Mouse (Mus musculus) left cerebral cortex, adult 8-10 months (tissue): Measurements from ENCODE around the gene Pik3r2. TPM values are rescaled to one million over a fixed set of nuclear protein-coding genes. Genes with fewer than 3 reads are reported as not detected.

ENCODE experiments used
- DNase-seq, 2 experiments: peaks; one replicate each; pipeline ENCODE4 v3.0.0; 2022; ENCODE audit warnings: low spot score in 2 of 2
- total RNA-seq, 4 experiments: library from RNA; stranded (reverse); gene quantifications; 2 replicates each; pipeline ENCODE4 v1.2.4; 2022

The Pik3r2 gene
- total RNA-seq, 4 experiments from 2014 or later, result 143 to 151 (median 149) TPM

DNA sequence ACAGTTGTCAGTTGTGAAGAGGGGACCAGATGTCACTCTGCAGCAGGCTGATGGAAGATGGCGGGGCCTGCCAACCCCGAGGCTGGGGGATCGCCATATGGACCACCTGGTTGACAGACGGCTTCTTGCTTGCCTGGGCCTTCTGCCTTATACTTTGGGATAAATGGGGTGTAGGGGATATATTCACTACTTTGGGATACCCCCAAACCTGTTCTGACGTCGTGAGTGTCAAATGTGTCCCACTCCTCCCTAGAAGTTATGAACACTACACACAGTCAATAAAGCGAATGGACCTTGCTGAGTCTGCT lies 18.3 kb downstream of the Pik3r2 start:
- DNase-seq, result peak in 1 of 2 experiments; percentile 11

DNA sequence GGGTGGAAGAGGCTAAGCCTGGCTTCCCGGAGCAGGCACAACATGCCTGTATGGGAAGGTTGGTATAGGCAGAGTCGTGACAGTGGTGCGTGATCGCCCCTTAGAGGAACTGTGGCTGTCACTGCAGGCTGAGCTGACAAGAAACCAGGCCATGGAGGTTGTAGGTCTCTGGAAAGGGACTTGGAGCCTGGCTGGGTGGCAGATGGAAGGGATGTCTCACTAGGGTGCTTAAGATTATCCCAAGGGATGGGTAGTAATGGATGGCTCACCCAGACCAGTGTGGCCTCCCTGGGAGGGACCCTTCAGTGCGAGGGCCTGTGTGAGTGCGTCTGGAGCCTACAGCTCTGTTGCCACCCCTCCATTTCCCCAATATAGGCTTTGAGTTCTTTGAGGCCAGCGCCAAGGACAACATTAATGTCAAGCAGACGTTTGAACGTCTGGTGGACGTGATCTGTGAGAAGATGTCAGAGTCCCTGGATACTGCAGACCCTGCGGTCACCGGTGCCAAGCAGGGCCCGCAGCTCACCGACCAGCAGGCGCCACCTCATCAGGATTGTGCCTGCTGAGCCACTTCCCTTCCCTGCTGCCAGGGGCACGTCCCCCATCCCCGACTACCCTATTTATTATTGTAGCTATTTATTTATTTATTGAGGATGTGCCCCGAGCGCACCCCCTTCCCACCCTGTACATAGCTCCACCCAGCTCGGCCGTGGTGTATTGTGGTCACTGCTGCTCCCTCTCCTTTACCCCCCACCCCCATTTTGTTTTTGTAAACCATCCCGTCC lies 18.8 kb downstream of the Pik3r2 start:
- peak in 1 of 2 experiments; percentile 39 for DNase-seq

DNA sequence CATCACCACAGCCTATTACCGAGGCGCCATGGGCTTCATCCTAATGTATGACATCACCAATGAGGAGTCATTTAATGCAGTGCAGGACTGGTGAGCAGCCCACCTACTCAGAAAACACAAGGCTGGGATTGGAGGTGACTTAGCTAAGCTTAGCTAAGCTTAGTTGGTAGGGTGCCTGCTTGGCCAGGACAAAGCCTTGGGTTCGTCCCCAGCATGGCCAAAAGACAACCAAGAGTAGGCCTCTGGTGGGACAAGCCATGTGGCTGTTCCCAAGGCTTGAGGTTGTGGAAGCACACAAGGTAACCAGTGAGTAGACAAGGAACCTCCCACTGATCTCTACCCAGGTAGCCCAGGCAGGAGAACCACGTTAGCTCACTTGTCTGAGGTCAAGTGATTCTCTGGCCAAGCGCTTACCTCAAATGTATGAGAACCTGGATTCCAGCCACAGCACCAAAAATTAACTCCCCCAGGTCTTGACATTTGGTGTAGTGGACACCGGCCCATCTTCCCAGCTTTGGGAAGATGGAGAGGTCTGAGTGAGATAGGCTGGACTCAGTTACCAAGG lies 20.0 kb downstream of the Pik3r2 start:
- DNase-seq, result peak in 1 of 2 experiments; percentile 33

DNA sequence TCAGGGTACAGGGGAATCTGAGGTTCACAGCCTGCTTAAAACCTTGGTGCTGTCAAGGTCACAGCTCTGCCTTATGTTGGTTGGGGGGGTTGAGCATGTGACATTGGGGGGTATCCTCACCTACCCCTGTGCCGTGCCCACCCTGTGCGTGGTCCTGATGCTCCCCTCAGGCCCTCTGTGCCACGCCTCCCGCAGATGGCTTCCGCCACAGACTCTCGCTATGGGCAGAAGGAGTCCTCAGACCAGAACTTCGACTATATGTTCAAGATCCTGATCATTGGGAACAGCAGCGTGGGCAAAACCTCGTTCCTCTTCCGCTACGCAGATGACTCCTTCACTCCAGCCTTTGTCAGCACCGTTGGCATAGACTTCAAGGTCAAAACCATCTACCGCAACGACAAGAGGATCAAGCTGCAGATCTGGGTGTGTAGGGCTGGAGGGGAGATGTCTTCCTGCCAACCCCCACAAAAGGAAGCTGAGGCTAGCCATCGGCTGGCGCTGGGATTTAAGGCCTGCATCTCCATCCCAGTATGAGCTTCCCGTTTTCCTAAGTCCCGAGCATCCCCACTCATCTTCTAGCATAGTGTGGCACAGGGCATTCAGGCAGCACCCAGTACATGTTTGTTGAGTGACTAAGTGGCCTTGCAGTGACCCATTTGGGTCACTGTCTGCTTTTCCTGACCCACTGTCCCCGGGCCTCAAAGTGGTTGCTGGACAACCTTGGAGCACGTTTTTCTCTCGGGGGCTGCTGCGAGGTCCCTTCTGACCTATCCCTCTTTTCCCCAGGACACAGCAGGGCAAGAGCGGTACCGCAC lies 20.6 kb downstream of the Pik3r2 start:
- peak in 1 of 2 experiments; percentile 41 for DNase-seq

DNA sequence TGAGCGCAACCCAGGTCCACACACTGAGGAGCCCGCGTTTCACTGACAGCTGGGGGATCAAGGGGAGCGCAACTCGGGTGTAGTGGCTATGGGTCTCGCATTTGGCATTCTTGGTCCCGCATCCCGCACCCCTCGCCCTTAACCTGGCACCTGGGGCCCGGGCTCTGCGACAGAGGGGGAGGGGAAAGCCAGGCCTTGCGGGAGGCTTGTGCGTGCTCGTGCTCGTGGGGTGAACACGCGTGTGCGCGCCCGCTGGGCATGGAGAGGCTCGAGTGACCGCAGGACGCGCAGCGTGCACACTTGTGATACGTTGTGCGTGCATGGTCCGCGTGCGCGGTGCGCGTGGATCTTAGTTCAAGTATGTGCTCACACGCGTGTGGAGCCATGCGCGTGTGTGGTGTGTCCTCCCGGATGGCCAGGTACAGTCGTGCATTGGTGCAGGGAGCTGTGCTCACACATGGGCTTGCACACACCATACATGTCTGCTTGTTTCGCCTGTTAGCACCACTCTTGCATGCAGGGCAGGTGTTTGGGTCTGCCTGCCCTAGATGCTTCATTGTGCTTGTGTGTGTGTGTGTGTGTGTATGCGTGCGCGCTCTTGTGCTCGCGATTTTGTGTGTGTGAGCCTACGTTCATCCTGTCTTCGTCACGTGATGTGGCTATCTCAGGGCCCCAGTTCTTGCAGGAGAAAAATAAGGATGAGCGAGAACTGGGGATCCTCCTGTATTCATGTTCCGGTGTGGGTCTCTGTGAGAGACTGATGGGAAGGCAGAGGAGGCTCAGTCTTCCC lies 21.4 kb downstream of the Pik3r2 start:
- DNase-seq, result peak; percentile 74 to 83

DNA sequence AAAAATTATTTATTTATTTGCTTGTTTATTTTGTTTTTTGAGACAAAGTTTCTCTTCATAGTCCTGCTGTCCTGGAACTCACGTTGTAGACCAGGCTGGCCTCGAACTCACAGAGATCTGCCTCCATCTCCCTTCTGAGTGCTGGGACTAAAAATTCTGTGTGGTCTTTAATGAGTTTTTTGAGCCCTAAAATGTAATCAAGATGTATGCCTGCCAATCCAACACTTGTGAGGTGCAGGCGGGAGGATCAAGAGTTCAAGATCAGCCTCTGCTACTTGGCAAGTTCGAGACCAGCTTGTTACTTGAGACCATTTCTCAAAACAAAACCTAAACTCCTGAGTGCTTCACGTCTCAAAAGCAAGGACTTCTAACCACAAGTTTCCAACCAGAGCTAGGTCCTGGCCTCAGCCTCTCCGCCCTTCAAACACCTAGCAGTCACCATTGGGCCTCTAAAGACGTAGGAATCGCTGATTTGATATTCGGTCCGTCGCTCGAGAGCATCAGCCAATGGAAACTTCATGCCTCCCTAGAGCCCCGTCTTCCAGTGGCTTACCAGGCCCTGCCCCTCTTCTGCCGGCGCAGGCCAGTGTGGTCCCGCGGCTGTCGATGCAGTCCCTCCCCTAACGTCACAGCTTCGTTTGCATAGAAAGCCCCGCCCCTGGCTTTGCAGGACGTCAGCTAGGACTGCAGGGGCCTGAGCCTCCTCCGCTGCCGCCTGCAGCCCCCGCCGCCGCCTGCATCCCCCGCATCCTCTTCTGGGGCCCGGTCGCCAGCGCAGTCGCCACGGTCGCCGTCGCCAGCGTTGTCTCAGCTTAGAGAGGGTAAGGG lies 22.3 kb downstream of the Pik3r2 start, which contains the start of gene Rab3a:
TSS of gene Rab3a (plus strand) at position 637 of the 828 bp plus-strand sequence.
- DNase-seq, result peak; percentile 87 to 99

DNA sequence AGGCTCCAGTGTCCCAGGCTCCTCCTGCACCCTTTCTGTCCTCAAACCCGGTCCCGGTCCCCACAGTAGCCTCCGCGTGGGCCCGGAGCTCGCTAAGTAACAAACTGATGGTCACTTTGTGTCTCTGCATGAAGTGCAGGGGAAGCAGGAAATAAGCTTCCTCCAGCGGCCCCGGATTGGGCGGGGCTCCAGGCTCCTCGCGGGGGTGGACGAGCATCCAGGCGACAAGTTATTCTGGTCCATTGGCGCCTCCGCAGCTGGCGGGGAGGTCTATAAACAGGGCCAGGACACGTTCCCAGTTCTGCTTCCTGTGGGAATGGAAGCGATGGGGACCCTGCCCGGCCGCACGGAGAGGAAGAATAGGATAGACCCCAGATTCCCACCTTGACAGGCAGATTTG lies 23.4 kb downstream of the Pik3r2 start:
- peak; percentile 72 to 87 for DNase-seq

DNA sequence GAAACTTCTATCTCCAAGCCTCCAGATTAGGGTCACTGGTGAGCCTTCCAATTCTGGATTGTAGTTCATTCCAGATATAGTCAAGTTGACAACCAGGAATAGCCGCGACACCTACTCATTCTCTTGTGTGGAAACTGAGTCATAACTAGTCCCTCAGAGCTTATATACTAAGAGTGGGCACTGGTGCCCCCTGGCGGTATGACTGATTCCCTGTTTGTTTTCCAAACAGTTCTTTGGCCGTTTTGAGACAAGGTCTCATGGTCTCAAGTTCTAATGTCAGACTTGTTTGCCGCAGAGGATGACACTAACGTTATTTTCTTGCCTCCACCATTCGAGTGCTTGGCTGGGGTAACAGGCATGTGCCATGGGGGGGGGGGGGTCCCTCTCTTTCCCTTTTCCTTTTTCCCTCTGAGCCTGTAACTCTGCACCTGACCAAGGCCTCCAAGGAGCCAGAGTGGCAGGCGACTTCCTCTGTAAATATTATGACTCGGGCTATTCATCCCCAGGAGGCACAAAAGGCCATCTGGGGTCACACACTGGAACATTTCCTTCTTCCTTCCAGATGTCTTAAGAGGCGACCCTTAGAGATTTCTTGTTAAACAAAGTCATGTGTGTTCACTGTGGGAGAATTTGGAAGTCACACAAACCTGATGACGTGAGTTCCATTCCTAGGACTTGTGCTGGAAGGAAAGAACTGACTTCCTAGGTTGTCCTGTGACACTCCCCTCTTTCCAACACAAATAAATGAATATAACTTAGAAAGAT lies 24.3 kb downstream of the Pik3r2 start:
- peak; percentile 48 to 60 for DNase-seq

DNA sequence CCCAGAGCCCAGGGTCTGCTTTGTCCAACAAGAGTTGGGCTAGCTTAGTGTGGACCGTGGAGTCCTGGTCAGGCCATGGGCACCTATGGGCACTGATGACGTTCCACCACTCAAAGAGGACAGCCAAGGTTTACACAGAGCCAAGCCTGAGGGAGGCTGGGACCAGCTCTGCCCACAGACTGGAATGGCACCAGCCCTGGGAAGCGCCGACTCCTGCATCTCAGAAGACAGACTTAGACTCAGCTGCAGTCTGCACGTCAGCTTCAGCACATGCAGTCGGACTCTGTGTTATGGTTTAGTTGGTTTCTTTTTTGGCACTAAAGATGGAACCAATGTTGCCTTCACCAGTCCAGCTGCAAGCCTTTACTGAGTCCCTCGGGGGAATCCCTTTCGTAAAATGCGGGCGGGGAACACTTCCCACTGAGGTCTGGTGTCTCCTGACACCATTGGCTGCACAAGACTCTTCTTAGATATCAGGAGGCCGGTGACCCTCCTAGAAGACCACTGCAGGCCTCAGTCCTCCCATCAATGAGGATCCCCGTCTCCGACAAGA lies 26.3 kb downstream of the Pik3r2 start:
- peak in 1 of 2 experiments; percentile 50 for DNase-seq

DNA sequence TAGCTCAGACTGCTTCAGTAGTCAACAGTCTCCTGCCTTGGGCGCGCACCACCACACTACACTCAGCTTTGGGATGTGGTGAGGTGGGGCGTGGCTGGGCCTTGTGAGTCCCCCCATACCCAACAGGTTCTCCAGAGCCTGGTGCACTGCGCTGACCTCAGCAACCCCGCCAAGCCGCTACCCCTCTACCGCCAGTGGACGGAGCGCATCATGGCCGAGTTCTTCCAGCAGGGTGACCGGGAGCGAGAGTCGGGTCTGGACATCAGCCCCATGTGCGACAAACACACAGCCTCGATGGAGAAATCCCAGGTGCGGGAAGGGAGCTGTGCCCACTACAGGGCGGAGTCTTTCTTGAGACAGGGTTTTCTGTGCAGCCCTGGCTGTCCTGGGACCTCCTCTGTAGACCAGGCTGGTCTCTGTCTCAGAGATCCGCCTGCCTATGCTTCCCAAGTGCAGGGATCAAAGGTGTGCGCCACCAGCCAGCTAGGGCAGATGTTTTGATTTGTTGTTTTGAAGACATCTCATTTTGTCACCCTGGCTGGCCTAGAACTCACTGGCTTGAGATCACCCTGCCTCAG lies 27.3 kb downstream of the Pik3r2 start:
- DNase-seq, result peak in 1 of 2 experiments; percentile 16

DNA sequence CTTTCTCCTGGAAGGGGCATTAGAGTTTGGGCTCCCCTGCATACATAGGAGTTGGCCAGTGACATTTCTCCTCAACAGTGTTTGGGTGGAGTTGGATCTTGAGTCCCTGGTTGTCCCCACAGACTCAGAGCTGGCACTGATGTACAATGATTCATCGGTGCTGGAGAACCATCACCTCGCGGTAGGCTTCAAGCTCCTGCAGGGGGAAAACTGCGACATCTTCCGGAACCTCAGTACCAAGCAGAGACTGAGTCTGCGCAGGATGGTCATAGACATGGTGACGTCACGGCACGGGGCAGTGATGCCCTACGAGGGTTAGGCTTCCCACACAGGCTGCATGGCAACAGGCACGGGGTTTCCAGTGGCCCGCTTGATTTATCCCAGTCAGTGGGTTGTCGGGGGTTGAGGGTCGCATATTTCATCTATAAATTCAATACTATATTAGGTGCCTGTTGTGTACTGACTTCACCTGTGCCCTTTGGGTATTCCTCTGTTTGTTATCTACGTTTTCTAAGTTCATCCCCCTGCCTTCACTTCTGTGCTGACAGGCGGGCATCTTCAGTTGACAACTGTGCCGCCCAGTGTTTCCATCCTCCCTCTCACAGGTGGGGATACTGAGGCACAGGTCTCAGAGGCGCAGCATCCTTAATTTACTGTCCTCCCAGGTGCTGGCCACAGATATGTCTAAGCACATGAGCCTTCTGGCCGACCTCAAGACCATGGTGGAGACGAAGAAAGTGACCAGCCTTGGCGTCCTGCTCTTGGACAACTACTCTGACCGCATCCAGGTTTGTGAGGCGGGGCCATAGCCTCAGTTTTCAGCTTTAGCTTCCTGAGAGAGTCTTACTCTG lies 28.0 kb downstream of the Pik3r2 start:
- peak in 1 of 2 experiments; percentile 14 for DNase-seq

DNA sequence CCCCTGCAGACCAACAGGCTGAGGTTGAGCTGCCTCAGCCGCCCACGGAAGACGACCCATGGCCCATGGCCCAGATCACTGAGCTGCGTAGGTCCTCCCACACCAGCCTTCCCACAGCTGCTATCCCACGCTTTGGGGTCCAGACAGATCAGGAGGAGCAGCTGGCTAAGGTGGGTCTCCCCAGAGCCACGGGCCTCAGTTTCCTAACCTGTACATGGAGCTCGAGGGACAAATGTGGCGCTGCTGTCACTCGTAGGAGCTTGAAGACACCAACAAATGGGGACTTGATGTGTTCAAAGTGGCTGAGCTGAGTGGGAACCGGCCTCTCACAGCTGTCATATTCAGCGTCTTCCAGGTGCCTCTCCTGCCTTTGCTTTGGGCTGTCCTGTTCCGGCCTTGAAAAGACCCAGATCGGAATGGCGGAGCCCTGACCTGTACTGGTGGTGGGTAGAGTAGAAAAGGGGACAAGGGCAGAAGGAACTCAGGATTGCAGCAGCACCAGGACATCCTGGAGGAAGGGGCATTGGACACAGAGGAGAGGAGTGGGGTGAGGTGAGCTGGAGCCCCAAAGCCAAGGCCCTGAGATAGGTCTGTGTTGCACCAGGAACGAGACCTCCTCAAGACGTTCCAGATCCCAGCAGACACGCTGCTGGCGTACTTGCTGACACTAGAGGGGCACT lies 29.2 kb downstream of the Pik3r2 start:
- peak in 1 of 2 experiments; percentile 22 for DNase-seq

DNA sequence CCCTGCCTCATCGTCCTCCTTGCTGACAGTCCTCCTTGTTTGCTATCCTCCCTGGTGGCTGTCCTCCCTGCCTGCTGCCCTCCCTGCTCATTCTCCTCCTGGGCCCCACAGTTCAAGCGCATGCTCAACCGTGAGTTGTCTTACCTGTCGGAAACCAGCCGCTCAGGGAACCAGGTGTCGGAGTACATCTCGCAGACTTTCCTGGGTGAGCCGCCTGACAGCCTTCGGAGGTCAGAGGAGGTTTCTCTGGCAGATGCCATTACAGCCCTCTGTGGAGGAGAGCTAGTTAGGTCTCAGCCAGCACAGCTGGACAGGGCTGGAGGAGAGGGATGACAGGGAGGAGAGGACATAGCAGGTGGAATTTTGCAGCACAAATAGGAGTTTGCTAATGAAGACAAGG lies 29.8 kb downstream of the Pik3r2 start:
- no peak for DNase-seq

DNA sequence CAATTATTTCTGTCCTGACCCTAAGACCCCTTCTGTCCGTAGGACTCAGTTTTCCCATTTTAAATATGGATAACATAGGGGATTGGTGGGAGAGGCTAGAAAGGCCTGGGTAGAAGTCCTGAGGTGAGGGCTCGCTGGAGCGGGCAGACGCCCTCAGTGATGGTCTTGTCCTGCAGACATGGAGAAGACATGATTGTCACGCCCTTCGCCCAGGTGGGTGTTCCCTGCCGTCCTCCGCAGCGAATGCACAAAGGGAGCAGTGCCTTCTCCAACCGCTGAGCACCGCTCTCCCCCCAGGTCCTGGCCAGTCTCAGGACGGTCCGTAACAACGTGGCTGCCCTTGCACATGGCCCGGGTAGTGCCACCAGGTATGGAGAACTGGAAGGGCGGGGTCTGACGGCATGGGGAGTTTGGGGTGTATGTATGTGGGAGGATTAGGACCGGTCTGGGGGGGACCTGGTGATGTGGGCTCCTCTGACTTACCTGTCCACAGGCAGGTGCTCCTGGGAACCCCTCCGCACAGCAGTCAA lies 30.8 kb downstream of the Pik3r2 start:
- no peak for DNase-seq

DNA sequence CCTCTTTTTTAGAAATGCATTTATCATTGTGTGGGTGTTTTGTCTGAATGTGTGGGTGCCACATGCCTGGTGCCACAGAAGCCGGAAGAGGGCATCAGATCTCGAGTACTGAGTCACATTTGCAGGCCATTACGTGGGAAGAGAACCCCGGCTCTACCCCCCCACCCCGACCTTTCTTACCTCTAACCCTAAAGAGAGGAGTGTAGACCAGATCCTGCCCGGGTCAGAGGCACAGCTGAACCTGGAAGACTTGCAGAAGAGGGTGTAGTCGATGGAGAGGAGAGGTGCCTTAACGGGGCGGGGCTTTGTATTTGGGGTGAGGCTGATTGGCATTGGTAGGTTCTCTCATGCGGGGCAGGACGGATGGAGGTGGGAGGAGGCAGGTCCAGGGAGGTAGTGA lies 31.7 kb downstream of the Pik3r2 start:
- DNase-seq, result peak in 1 of 2 experiments; percentile 10

DNA sequence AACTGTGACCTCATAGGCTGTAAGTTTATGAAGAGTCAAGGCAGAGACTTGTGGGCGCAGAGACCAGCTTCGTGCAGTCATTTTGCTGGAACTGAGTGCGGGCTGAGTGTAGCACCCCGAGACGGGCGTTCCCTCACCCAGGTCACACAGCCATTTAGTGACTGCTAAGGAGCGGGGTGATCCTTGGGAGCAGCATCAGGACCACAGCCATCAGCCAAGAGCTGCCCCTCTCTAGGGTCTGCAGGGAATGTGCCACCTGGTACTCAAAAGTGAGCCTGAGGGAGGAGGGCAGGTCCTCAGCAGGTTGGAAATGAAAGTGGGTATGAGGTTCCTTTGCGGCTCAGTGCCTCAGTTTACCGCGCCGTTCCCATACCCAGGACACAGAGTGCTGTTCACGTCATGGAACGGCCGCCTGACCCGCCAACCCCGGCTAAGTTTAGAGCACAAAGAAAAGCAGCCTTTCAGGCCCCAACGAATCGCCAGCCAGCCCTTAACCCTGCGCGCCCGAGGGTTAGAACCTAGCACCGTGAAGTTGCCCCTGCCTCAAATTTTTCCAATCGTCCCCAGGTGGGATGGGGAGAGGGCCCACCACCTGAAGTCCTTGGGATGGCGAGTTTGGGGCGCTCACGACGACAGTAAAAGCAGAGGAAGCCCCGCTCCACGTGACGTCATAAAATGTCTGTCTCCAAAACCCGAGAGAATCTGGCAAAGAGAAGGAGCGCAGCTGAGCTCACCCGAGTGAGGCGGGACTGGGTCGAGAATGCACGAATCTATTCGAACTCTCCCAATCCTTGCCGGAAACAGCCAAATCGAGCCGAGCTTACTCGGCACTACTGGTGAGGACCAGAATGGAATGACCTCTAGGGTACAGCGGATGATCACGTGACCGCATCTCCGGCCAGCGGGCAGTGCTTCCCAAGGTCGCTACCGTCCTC lies 32.6 kb downstream of the Pik3r2 start:
- DNase-seq, result peak in 1 of 2 experiments; percentile 20
